Mouse (Mus musculus): ENCODE data around the gene Tbcd.

DNA sequence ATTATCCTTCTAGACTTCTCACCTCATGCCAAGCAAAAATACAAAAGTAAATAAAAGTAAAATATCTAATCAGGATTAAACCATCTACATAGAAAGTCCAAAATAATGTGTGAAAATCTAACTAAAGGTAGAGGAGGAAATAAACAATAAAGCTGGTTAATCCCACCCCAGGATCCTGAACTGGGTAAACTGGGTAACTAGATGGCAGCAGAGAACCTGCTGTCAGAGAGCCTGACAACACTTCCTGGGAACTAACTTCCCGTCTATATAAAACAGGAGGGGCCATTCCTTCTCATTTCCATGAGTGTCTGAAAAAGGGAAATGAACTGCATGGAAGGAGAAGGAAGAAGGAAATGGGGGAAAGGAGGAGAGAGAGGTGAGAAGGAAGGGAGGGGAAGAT is 206.4 kb downstream of the Tbcd start:
- TF ChIP-seq CTCF (IDR thresholded peaks at IDR 0.05; ENCODE audit: extremely low read depth, insufficient read length, insufficient replicate concordance, low read depth, low read length) = no peak
- TF ChIP-seq POLR2A (IDR thresholded peaks at IDR 0.05; ENCODE audit: low read depth, low read length) = no peak
